Mouse (Mus musculus) liver, postnatal 0 days (tissue): ENCODE data around the gene Tyw3.

Source experiments
- CTCF ChIP-seq: sonication (generic); IDR thresholded peaks from 2 replicates; pipeline ENCODE4 v1.5.1; 2016; ENCODE audit warnings: antibody characterized with exemption, low read depth
- EP300 ChIP-seq: IDR thresholded peaks from 2 replicates; pipeline ENCODE4 v1.6.1; 2016; ENCODE audit warnings: antibody characterized with exemption, low read depth, mild to moderate bottlenecking

DNA sequence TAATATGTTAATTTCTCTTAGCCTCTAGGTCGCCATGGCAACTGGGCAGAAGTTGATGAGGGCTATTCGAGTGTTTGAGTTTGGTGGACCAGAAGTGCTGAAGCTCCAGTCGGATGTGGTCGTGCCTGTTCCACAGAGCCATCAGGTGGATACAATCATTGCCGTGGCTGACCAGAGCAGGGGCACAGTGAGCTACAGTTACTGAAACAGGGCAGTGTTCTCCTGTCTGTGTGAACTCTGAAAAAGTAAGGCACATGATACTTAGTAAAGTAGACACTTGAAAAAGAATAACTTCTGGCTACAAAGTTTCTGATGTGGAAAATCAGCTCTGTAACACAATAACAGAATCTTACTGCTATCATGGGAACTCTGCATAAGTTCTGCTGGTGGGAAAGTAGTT lies 8.0 kb upstream of the Tyw3 start:
- TF ChIP-seq CTCF (no peak), EP300 (no peak)
